Mouse (Mus musculus) frontal cortex, postnatal 14 days (tissue): Measurements from ENCODE around the gene Olfr678.
"Not testable (repeated sequence)": the region's sequence is repeated elsewhere in the genome, so short reads cannot be mapped to it uniquely, and the experiment has no call there.

Experiments used
- DNase-seq, 2 experiments: peaks; one replicate each; pipeline ENCODE4 v3.0.0; 2022; ENCODE audit warnings: low spot score in 2 of 2

Olfr678 gene

GRCm38 (mm10) chr7:105064175-105064574 lies at the start of gene Olfr678:
Gene Olfr678, plus strand, starts transcription at chr7:105064475.
- DNase-seq: no peak

GRCm38 (mm10) chr7:105022530-105022929 lies 41.7 kb upstream of the Olfr678 start:
- no peak for DNase-seq

GRCm38 (mm10) chr7:105028360-105028759 lies 35.9 kb upstream of the Olfr678 start, which contains the start of gene Olfr675:
Gene Olfr675, minus strand, starts transcription at chr7:105028460.
- no peak for DNase-seq

GRCm38 (mm10) chr7:105032398-105032797 lies 31.9 kb upstream of the Olfr678 start, which contains the start of gene Olfr676:
Gene Olfr676, plus strand, starts transcription at chr7:105032698.
- DNase-seq: no peak

GRCm38 (mm10) chr7:105033836-105034235 lies 30.4 kb upstream of the Olfr678 start:
- DNase-seq: not testable (repeated sequence)

- no peak for DNase-seq
These were observed 5.3 kb upstream of the Olfr678 start for GRCm38 (mm10) chr7:105058951-105059350.

- no peak for DNase-seq
These were observed 16.6 kb downstream of the Olfr678 start, which contains the start of gene Olfr679 for GRCm38 (mm10) chr7:105080905-105081304. Gene Olfr679, plus strand, starts transcription at chr7:105081205.

GRCm38 (mm10) chr7:105092717-105093116 lies 28.4 kb downstream of the Olfr678 start, which contains the start of gene Olfr680-ps1:
Gene Olfr680-ps1, minus strand, starts transcription at chr7:105092817.
- not testable (repeated sequence) for DNase-seq

- DNase-seq: no peak
These were observed 52.3 kb downstream of the Olfr678 start, which contains the start of gene Olfr681 for GRCm38 (mm10) chr7:105116536-105116935. Gene Olfr681, plus strand, starts transcription at chr7:105116836.
